Mouse (Mus musculus) T-cell, adult 2 months (primary cell): ENCODE results near the gene Orai1.
A peak's percentile ranks its signal among the peaks of the same experiment; 100 is the strongest.
"Not testable (repeated sequence)": the region's sequence is repeated elsewhere in the genome, so short reads cannot be mapped to it uniquely, and the experiment has no call there.

Experiments used
- DNase-seq: peaks from one replicate; pipeline ENCODE4 v3.0.0; 2022; ENCODE audit warnings: low spot score

Gene Orai1

GRCm38 (mm10) chr5:123033646-123034160 is 18.8 kb downstream of the Orai1 start:
- DNase-seq: no peak

GRCm38 (mm10) chr5:123035089-123035488 is 20.2 kb downstream of the Orai1 start:
- no peak for DNase-seq

DNA sequence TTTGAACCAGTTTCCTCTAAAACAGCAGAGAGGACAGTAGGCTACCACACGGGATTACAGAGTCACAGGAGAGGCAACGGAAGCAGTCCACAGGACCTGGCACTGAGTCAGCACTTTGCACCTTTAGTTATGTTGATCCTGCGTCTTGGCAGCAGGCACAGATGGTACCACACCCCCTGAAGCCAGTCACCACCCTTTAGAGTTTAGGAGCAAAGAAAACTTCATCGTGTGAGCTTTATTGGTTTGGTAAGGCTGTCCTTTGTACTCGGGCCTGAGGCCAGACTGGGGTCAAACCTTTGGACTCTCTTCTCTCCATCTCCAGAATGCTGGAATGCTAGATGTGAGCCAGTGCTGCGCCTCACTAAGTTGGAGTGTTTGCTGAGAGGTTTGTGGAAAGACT is 20.7 kb downstream of the Orai1 start:
- DNase-seq: no peak

- no peak for DNase-seq
Measured at GRCm38 (mm10) chr5:123038115-123038514, 23.2 kb downstream of the Orai1 start.

GRCm38 (mm10) chr5:123039120-123039752 is 24.4 kb downstream of the Orai1 start:
- DNase-seq: peak; percentile 84

DNA sequence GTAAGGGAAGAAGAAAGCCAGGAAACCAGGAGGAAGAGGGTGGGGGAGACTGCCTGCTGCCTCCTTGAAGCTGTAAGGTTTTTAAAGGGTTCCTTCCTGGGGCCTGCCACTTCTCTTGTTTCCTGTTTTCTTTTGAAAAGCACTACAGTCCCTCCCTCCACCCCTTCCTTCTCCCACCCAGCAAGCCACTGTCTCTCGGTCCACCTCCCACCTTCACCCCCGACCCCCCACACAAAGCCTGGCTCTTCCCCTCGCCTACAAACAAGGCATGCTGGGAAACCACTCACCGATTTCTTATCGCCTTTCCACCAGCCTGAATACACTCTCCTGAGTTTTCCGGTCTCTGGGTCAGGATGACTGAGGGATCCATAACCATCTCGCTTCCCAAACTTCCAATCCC is 25.9 kb downstream of the Orai1 start:
- no peak for DNase-seq

DNA sequence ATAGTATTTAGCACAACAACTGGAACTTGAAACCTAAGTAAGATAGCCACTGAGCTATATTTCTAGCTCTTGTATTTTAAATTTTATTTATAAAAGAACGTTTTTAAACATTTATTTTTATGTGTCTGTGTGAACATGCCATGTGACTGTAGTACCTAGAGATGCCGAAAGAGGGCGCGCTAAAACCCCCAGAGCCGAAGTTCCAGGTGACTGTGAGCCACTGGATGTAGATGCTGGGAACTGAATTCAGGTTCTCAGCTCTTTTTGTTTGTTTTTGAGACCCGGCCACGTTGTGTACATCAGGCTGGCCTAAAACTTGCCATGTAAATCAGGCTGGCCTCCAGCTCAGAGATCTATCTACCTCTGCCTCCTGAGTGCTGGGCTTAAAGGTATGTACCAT is 29.0 kb downstream of the Orai1 start:
- peak; percentile 44 for DNase-seq

- DNase-seq: peak; percentile 51
Measured at GRCm38 (mm10) chr5:123045561-123046295, 30.9 kb downstream of the Orai1 start.

- DNase-seq: no peak
Measured at GRCm38 (mm10) chr5:123046916-123047315, 32.0 kb downstream of the Orai1 start, which contains the start of gene Morn3. Gene Morn3 (minus strand): TSS chr5:123047016.

GRCm38 (mm10) chr5:123049271-123049670 is 34.4 kb downstream of the Orai1 start:
- peak; percentile 66 for DNase-seq

GRCm38 (mm10) chr5:123050918-123051317 is 36.0 kb downstream of the Orai1 start:
- no peak for DNase-seq

DNA sequence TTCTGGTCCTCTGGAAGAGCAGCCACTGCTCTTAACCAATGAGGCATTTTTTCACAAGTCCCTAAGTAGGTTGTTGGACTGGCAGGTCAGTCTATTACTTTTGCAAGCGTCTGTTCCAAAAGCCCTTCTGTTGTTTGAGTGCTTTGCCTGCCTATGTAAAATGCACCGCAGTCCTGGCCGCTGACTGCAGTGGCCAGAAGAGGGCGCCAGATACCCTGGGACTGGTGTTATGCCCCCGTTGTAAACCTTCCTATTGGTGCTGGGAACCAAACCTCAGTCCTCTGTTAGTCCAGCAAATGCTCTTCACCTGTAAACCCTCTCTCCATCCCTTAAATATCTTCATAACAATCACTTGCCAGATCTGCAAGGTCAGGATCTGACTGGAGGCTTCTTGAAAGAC is 36.9 kb downstream of the Orai1 start:
- DNase-seq: no peak

DNA sequence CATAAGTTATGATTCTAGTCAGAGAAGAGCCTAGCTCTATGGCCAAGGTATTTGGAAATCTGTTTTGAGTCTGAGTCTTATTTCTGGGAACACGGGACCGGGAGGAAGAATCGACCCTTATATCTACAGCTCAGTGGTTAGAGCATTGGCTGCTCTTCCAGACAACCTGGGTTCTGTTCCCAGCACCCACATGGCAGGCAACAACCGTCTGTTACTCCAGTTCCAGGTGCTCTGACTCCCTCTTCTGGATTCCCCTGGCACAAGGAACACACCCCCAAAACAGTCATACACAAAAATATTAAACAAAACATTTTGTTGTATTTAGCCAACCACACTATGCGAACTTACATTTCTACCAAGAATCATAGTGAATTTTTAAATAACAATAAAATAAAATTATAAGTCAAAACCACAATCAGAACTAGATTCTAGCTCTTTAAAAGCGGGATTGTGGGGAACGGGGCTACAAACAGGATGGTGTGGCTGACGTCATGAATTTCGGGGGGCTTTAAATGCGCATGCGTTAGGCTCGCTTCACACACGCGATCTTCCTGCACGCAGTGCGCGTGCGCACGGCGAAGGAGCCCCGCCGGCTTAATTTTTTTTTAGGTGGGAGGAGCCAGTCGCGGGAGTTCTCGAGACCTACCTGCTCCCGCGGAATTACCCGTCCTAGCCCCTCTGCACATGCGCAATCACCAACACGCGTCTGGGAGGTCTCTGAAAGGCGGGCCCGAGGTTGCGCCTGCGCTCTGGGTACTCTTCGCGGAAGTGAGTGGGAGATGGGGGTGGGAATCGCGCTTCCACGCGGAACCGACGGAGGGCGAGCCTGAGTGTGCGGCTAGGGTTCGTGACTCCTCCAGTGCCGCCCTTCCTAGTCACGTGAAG is 42.7 kb downstream of the Orai1 start:
- peak; percentile 100 for DNase-seq

- DNase-seq: peak; percentile 47
Measured at GRCm38 (mm10) chr5:123058251-123059102, 43.6 kb downstream of the Orai1 start.

DNA sequence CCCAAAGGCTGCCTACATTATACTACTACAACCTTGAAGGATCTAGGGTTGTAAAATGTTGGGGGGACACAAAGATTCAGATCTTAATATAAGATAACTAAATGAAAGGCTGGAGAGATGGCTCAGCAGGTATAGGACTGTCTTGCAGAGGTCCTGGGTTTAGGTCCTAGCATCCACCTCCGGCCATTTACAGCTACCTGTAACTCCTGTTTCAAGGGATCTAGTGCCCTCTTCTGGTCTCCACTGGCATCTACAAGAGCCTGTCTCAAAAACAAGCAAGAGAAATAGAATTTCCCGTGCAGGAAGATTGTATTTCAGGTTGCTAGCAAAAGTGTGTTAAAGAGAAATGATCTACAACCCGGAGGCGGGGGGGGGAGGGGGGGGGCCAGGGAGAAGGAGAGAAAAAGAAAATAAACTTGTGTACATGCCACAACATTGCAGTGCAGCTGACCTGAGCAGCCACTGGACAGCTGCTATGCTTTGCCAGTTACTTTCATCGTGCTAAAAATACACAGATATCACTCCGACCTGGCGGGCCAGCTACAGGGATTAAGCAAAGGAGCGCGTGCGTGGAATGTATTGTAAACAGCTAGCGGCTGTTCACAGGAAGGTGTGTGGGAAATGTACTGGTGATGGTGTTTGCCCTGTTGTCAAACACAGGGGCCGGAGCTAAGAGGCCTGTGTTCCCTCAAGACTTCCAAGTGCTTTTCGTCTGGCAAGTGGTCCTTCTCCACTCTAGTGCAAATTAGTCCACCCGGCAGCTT is 45.1 kb downstream of the Orai1 start:
- peak; percentile 54 for DNase-seq

- no peak for DNase-seq
Measured at GRCm38 (mm10) chr5:123060706-123061401, 46.0 kb downstream of the Orai1 start.

- not testable (repeated sequence) for DNase-seq
Measured at GRCm38 (mm10) chr5:123061402-123061749, 46.5 kb downstream of the Orai1 start.

- no peak for DNase-seq
Measured at GRCm38 (mm10) chr5:123063141-123063540, 48.3 kb downstream of the Orai1 start.

DNA sequence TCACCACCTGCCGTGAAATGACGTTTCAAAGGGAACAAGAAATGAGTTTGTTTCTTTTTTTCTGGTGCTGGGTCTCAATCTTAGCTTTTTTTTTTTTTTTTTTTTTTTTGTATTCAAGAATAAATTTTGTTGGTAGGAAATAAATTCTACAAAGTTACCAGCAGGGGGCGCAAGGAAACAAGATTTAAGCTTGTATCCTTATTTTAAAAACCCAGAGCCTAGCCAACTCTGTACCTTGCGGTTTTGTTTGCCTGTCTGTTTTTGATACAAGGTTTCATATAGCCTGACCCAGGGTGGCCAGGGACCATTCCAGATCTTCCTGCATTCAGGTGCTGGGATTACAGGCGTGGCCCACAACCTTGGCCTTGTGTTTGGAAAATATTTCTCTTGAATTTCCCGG is 49.3 kb downstream of the Orai1 start:
- DNase-seq: peak; percentile 76

- DNase-seq: peak; percentile 68
Measured at GRCm38 (mm10) chr5:123067395-123067995, 52.6 kb downstream of the Orai1 start.
